Mouse (Mus musculus): ENCODE measurements around the gene Phf6. TPM values are rescaled to one million over a fixed set of nuclear protein-coding genes. Genes with fewer than 3 reads are reported as not detected.
"Not testable (repeated sequence)": the region's sequence is repeated elsewhere in the genome, so short reads cannot be mapped to it uniquely, and the experiment has no call there.

The Phf6 gene
- total RNA-seq (2021): 10 to 100 TPM; 19.4 to 20.8 TPM

- peak; percentile 64 to 72 for DNase-seq (ENCODE audit: extremely low spot score in 1 of 2, low spot score in 1 of 2)
Observed at GRCm38 (mm10) chrX:52911587-52912371, at the start of gene Phf6. Gene Phf6 (plus strand): TSS chrX:52912266.

GRCm38 (mm10) chrX:52864126-52864525 is 47.9 kb upstream of the Phf6 start:
- DNase-seq (ENCODE audit: extremely low spot score in 1 of 2, low spot score in 1 of 2): no peak

GRCm38 (mm10) chrX:52898486-52898885 is 13.6 kb upstream of the Phf6 start:
- DNase-seq (ENCODE audit: extremely low spot score in 1 of 2, low spot score in 1 of 2): not testable (repeated sequence)

- DNase-seq (ENCODE audit: extremely low spot score in 1 of 2, low spot score in 1 of 2): no peak
Observed at GRCm38 (mm10) chrX:52912372-52912728, 284 bp downstream of the Phf6 start.

GRCm38 (mm10) chrX:52912826-52913701 is 998 bp downstream of the Phf6 start:
- no peak for DNase-seq (ENCODE audit: extremely low spot score in 1 of 2, low spot score in 1 of 2)

GRCm38 (mm10) chrX:52913856-52914255 is 1.8 kb downstream of the Phf6 start:
- DNase-seq (ENCODE audit: extremely low spot score in 1 of 2, low spot score in 1 of 2): no peak

DNA sequence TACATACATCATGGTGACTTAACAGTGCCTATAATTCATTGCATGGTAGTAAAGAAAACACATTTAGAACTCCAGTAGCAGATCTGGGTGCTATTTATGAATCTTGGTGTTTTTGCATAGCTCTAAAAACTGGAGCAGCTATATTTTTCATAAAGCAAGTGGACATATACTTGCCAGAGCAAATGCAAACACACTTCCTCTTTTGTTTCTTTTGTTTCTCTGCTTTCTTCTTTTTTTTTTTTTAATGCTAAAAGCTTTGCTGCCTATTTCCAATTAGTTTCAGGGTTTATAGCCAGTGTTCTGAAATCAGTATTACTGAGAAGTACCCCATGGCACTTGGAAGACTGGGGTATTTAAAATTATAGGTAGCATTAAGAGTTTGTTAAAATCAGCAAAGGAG is 2.6 kb downstream of the Phf6 start:
- no peak for DNase-seq (ENCODE audit: extremely low spot score in 1 of 2, low spot score in 1 of 2)

- DNase-seq (ENCODE audit: extremely low spot score in 1 of 2, low spot score in 1 of 2): no peak
Observed at GRCm38 (mm10) chrX:52916516-52916915, 4.5 kb downstream of the Phf6 start.

DNA sequence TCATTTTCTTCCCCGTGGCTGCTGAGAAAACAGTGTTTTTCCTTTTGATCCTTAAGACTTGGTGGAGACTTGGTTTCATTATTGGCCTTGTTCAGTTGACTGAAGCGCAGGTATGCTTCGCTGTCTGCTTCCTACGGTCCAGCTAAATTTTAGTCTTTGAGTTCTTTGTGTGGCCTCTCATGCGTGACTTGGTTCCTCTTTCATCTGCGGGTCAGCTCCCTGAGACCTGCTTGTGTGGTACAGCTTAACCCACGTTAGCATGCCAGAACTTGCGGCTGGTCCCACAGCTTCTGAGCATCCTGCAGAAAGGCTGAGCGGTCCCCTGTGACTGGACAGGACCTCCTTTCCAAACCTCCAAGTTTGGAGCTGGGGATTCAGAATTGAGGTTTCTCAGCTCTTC is 14.7 kb downstream of the Phf6 start:
- DNase-seq (ENCODE audit: extremely low spot score in 1 of 2, low spot score in 1 of 2): no peak

- DNase-seq (ENCODE audit: extremely low spot score in 1 of 2, low spot score in 1 of 2): peak in 1 of 2 experiments; percentile 27
Observed at GRCm38 (mm10) chrX:52928883-52929282, 16.8 kb downstream of the Phf6 start.

GRCm38 (mm10) chrX:52929779-52930178 is 17.7 kb downstream of the Phf6 start:
- no peak for DNase-seq (ENCODE audit: extremely low spot score in 1 of 2, low spot score in 1 of 2)

DNA sequence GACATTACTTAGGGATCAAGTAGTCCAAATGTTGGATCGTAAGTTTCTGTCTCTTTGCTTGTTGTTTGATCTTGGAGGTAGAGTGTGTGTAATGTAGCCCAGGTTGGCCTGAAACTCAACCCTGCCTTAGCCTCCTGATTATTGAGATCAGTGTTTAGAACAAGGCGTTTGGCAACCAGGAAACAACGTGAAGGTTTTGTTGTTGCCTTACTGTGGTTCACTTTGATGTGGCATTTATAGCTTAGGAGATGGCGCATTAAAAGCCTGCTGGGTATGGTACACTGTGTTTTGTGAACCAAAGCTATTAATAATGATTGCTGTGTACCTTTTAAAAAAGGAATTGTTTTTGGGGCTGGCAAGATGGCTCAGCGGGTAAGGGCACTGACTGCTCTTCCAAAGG is 18.1 kb downstream of the Phf6 start:
- no peak for DNase-seq (ENCODE audit: extremely low spot score in 1 of 2, low spot score in 1 of 2)

DNA sequence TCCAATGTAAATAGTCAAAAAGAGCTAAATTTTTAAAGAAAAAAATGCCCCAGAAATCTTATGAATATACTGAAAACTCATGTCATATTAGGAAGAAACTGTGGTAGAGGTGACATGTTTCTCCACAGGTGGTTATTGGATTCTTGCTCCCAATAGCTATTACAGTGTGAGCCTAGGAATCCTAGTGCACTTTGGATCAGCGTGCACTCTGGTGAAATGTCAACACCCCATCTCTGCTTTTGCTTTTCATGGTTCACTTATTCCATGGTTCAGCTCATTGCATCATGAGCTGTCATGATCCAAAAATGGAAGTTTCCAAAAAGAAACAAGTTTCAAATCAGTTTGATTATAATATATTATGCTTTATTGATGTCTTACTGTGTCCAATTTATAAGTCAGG is 20.1 kb downstream of the Phf6 start:
- no peak for DNase-seq (ENCODE audit: extremely low spot score in 1 of 2, low spot score in 1 of 2)

- DNase-seq (ENCODE audit: extremely low spot score in 1 of 2, low spot score in 1 of 2): no peak
Observed at GRCm38 (mm10) chrX:52934496-52934895, 22.4 kb downstream of the Phf6 start.

DNA sequence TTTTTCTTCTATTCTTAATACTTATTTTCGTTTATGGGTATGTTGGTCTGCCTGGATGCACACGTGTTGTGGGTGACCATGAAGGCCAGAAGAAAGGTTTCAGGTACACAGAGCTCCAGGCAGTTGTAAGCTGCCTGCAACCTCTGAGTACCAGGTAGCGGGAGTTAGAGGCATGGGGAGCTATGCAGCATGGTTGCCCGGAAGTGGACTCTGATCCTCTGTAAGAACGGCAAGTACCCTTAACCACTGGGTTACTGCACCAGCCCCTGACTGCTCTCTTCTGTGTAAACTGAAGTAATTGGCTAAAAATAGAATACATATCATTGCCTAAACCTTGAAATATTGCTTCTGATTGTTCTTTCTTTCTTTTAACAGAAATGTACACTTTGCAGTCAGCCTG is 33.4 kb downstream of the Phf6 start:
- no peak for DNase-seq (ENCODE audit: extremely low spot score in 1 of 2, low spot score in 1 of 2)

DNA sequence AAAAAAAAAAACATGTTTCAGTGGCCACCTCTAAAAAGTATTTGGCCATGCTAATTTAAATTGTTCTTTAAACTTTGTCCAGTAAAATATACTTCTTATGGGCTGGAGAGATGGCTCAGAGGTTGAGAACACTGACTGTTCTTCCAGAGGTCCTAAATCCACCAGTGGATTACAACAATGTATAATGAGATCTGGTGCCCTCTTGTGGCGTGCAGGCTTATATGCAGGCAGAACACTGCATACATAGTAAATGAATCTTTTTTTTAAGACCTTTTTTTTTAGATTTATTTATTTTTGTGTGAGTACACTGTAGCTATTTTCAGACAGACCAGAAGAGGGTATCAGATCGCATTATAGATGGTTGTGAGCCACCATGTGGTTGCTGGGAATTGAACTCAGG is 37.6 kb downstream of the Phf6 start:
- DNase-seq (ENCODE audit: extremely low spot score in 1 of 2, low spot score in 1 of 2): peak in 1 of 2 experiments; percentile 11

GRCm38 (mm10) chrX:52956942-52957341 is 44.9 kb downstream of the Phf6 start:
- DNase-seq (ENCODE audit: extremely low spot score in 1 of 2, low spot score in 1 of 2): no peak

GRCm38 (mm10) chrX:52961559-52962110 is 49.6 kb downstream of the Phf6 start:
- DNase-seq (ENCODE audit: extremely low spot score in 1 of 2, low spot score in 1 of 2): no peak

- no peak for DNase-seq (ENCODE audit: extremely low spot score in 1 of 2, low spot score in 1 of 2)
Observed at GRCm38 (mm10) chrX:52965149-52965548, 53.1 kb downstream of the Phf6 start.

DNA sequence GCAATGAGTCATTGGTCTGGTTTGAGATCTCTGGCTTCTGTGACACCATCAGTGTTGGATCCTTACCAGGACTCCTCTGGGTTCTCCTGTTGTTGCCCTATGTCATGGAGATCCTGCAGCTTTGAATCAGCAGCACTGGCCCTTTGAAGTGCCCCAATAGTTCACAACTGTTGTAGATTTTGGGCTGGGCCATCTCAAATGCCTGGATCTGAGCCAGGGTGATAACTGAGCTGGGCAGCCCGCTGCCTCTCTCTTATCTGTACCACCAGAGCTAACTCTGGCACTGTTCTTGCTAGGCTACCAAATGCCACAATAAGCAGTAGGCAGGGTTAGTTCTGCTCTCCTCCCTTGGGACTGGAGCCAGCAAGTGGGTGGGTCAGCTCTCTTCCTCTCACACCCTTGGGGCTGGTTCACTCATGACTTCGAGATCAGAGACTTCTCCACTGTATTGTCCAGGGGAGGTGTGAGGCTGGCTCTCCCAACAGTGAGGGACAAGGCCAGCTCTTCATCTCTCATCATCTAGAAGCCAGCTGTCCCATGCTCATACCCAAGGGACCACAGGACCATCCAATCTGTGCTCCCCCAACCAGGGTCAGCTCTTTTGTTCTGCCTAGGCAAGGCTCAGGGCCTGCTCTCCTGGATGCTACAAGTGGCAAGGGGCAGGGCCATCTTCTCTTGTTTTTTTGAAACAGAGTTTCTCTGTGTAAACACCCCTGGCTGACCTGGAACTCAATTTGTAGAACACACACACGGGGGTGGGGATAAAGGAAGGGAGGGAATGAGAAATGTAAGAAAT is 59.3 kb downstream of the Phf6 start:
- no peak for DNase-seq (ENCODE audit: extremely low spot score in 1 of 2, low spot score in 1 of 2)

GRCm38 (mm10) chrX:52972129-52972528 is 60.1 kb downstream of the Phf6 start:
- DNase-seq (ENCODE audit: extremely low spot score in 1 of 2, low spot score in 1 of 2): no peak
